Mouse (Mus musculus) heart, embryonic 13.5 days (tissue): ENCODE measurements around the gene Naxe. TPM values are rescaled to one million over a fixed set of nuclear protein-coding genes. Genes with fewer than 3 reads are reported as not detected.

Experiments
- ATAC-seq: fragments of 200-750 bp; cut with Nextera tagmentation; 2 replicates; pipeline ENCODE4 v1.8.0; 2017; ENCODE audit warnings: moderate TSS enrichment; ENCODE audit not compliant: insufficient number of reproducible peaks, low FRiP score, low TSS enrichment; ENCODE audit errors: extremely low read depth
- H3K27ac ChIP-seq: fragments of 300-500 bp; sonication (generic); replicated peaks from 2 replicates; pipeline ENCODE4 v1.5.1; 2015; ENCODE audit warnings: moderate library complexity, mild to moderate bottlenecking, inconsistent platforms
- H3K27me3 ChIP-seq: fragments of 300-500 bp; sonication (generic); replicated peaks from 2 replicates; pipeline ENCODE4 v1.6.1; 2015; ENCODE audit warnings: mild to moderate bottlenecking, inconsistent platforms
- H3K36me3 ChIP-seq: fragments of 300-500 bp; sonication (generic); 2 replicates; pipeline ENCODE4 v1.6.1; 2015; ENCODE audit warnings: mild to moderate bottlenecking, inconsistent platforms
- H3K4me1 ChIP-seq: fragments of 300-500 bp; sonication (generic); 2 replicates; pipeline ENCODE4 v1.6.1; 2015; ENCODE audit warnings: inconsistent platforms
- H3K4me2 ChIP-seq: fragments of 300-500 bp; sonication (generic); 2 replicates; pipeline ENCODE4 v1.6.1; 2015; ENCODE audit warnings: inconsistent platforms, mild to moderate bottlenecking, moderate library complexity
- H3K4me3 ChIP-seq: fragments of 300-500 bp; sonication (generic); 2 replicates; pipeline ENCODE4 v1.5.1; 2015; ENCODE audit warnings: moderate library complexity, mild to moderate bottlenecking, inconsistent platforms
- H3K9ac ChIP-seq: fragments of 300-500 bp; sonication (generic); 2 replicates; pipeline ENCODE4 v1.6.1; 2015; ENCODE audit warnings: inconsistent platforms, mild to moderate bottlenecking, moderate library complexity
- H3K9me3 ChIP-seq: fragments of 300-500 bp; sonication (generic); 2 replicates; pipeline ENCODE4 v1.6.1; 2016; ENCODE audit warnings: inconsistent platforms
- WGBS: fragments of 180-500 bp; shearing (Covaris S2); methylation state at CpG from one replicate; pipeline ENCODE4 v1.1.7; 2015; ENCODE audit warnings: mixed read lengths; 5-methylcytosine and 5-hydroxymethylcytosine counted together
- polyA plus RNA-seq: library from polyadenylated mRNA; unstranded; fragments of >200 nt; fragmentation: Nextera tagmentation; extraction: Ambion mirVana; gene quantifications from 2 replicates; pipeline ENCODE4 v1.2.1, GENCODE M21; 2015

Naxe gene
- polyA plus RNA-seq, 1 experiment from 2014 or later: 144 TPM

DNA sequence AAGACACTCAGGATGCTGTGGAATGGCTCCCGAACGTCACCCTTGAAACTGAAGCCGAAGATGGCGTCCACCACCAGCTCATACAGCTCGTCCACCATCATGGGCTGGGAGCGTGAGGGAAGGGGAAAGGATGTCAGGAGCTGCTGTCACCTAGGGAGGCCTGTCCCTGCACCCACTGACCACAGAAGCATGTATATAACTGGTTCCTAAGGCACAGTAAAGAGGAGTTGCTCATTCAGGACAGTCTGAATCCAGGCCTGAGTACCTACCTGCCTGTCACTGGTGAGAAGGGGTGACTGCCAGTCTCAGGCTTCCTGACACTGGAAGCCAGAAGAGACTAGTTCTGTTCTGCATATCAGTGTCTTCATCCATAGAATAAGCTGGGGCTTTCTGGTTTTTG lies 1.3 kb downstream of the Naxe start:
- H3K36me3 ChIP-seq: peaks cover 51% of the 10 kb centered on the region
- peak overlapping the region; percentile 89 for H3K4me2 ChIP-seq
- WGBS: 91% methylated on average over 6 of the region's 6 CpGs
- no peaks in the 10 kb centered on the region for H3K9me3 ChIP-seq
- H3K9ac ChIP-seq: peak overlapping the region; percentile 93
- peaks cover 16% of the 10 kb centered on the region for H3K4me1 ChIP-seq
- H3K4me3 ChIP-seq: peak overlapping the region; percentile 89
- H3K27me3 ChIP-seq: no peaks in the 10 kb centered on the region
- no peak overlapping the region for H3K27ac ChIP-seq
- no peak for ATAC-seq

DNA sequence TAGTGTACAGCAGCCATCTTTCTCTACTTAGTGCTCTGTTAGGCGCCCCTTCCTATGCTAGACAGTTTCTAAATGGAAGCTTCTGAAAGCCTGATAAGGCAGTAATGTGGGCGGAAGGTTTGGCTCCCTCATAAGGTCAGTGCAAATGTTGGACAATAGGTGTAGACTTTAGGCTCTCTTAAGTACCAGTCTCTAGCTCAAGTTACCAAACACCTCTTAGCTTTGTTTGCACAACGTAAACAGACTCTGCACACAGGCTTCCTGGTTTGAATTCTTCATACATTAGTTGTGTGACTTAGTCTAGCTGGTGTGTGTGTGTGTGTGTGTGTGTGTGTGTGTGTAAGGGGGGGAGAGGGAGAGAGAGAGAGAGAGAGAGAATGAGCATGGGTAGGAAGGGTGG lies 8.8 kb downstream of the Naxe start:
- no peaks in the 10 kb centered on the region for H3K27me3 ChIP-seq
- H3K36me3 ChIP-seq: peaks cover 51% of the 10 kb centered on the region
- H3K27ac ChIP-seq: no peak overlapping the region
- no peak overlapping the region for H3K9ac ChIP-seq
- H3K4me2 ChIP-seq: no peak overlapping the region
- no peaks in the 10 kb centered on the region for H3K9me3 ChIP-seq
- no peak for ATAC-seq
- H3K4me3 ChIP-seq: no peak overlapping the region
- WGBS: 44% methylated on average over 3 of the region's 3 CpGs
- H3K4me1 ChIP-seq: no peaks in the 10 kb centered on the region; the same call in 1 of the 2 replicates

DNA sequence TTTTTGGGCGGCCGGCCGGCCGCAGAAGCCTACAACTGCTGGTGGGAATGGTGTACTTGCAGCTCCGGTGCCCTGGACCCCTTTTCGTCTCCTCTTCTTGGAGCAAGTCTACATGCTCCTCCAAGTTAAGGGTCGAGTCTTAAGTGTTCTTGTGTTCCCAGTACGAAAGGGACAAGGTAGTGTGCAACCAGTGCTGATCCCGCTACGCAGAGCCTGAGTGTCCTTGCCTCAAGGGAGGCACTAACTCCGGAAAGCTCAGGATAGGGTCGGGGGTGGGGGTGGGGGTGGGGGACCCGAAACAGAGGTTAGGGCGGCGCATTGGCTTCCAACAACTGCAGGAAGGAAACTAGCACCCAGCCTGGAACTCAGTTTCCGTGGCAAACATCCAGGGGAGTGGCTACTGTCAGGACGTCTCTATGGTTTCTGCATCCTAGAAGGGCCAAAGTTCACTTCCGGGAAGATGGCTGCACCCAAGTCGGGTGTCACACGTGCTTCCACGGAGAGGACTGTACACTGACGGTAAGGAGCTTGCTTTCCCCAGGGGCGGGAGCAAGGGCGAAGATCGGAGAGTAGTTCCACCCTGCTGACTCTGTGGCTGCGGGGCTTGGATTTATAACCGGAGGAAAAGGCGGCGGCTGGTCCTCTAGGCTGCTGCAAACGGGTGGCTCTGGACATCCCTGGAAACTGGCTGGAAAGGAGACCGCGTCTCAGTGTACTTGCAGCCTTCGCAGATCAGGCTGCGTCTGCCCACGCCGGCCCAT lies 15.5 kb downstream of the Naxe start, which contains the start of gene Gpatch4:
TSS of gene Gpatch4 (plus strand) at position 448 of the 761 bp plus-strand sequence.
- Histone ChIP-seq H3K4me1 (peaks cover 10% of the 10 kb centered on the region), H3K27me3 (peaks cover 29% of the 10 kb centered on the region), H3K4me2 (peak within 1 kb of the TSS; percentile 77), H3K9me3 (no peaks in the 10 kb centered on the region), H3K27ac (peak within 1 kb of the TSS; percentile 50), H3K9ac (peak within 1 kb of the TSS; percentile 84), H3K4me3 (peak within 1 kb of the TSS; percentile 85), H3K36me3 (peaks cover 5% of the 10 kb centered on the region; the same call in 1 of the 2 replicates)
- 8% methylated on average over 36 of the region's 36 CpGs for WGBS
- peak; percentile 54; the same call in 1 of the 2 replicates for ATAC-seq

DNA sequence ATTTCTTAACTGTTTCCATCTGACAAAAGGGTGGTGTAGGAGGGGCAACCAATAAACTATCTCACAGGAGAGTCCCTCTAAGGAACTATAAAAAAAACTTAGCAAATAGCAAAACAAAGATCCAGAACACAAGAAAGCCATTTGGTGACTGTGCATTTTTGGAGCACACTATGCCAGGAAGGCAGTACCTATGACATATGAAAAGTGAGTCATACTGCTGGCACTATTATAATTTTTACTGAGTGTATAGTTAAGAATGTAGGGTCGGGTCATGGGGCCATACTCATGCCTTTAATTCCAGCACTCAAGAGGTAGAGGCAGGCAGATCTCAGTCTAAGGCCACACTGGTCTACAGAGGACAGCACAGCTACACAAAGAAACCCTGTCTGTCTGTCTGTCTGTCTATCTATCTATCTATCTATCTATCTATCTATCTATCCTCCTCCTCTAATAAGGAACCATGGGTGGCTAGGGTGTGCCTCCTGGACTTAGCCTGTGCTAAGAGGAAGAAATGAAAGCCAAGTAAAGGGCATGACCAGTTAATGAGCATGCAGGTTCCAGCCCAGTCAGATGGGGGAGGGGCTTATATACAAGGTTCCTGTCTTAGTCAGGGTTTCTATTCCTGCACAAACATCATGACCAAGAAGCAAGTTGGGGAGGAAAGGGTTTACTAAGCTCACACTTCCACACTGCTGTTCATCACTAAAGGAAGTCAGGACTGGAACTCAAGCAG lies 22.6 kb downstream of the Naxe start:
- Histone ChIP-seq H3K36me3 (no peaks in the 10 kb centered on the region), H3K4me1 (0 out of 2 replicates have a peak, but pooled peaks cover 2% of the 10 kb centered on the region), H3K27ac (no peak overlapping the region), H3K4me2 (no peak overlapping the region), H3K4me3 (no peak overlapping the region), H3K27me3 (peaks cover 86% of the 10 kb centered on the region), H3K9ac (no peak overlapping the region), H3K9me3 (no peaks in the 10 kb centered on the region)
- ATAC-seq: no peak
- 46% methylated on average over 1 of the region's 1 CpGs for WGBS

DNA sequence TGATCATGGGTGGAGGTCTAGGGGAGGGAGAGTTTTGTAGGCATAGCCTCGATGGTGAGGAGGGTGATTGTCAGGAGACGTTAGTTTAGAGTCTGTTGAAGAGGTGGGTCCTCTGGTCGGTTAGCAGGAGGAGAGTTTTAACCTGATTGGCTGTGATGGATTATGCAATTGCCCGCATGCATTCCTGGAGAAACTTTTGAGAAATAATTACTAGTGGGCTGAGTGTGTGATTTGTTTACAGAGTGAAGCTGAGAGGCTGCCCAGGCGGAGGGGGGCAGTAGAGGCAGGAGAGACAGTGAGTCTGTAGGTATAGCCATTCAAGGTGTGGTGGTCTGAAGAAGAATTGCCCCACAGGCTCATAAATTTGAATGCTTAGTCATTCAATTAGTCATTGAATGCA lies 24.8 kb downstream of the Naxe start:
- 51% methylated on average over 5 of the region's 5 CpGs for WGBS
- Histone ChIP-seq H3K9me3 (peaks cover under 1% of the 10 kb centered on the region; the same call in 1 of the 2 replicates), H3K27me3 (peaks cover 86% of the 10 kb centered on the region), H3K4me2 (no peak overlapping the region), H3K36me3 (no peaks in the 10 kb centered on the region), H3K9ac (no peak overlapping the region), H3K27ac (no peak overlapping the region), H3K4me3 (no peak overlapping the region), H3K4me1 (0 out of 2 replicates have a peak, but pooled peaks cover 6% of the 10 kb centered on the region)
- no peak for ATAC-seq

DNA sequence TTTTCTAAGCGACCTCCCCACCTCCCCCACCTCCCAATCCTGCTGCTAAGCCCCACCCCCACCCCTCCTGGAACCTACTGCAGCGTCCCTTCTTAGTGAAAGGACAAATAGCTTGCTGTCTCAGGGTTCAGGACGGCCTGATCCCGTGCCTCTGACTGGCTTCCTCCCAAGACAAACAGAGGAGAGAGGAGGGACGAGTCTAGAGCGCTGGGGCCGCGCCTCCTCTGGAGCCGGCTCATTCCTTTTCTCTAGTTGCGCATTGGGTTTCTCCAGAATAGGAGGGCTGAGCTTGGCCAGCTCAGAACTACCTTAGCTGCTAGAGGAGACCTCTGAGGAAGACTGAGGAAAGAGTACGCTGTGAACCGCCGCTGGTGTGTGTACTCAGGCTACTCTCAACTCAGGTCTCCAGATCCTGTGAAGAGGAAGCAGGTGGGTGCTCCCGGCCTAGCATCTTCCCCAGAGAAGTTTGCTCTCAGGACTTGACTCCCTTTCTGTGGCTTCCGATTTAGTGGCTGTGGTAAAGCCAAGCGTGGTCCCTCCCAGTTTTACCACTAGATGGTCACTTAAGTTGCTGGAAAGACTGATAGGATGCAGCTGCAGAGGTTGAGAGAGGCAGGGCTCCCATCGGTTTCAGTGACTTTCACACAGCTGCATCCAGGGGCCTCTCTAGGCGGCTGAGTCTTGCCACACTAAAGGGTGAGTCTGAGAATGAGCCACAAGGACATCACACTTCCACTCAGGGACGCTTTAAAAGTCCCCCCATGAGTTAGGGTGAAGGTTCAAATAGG lies 27.5 kb downstream of the Naxe start:
- no peak for ATAC-seq
- H3K4me3 ChIP-seq: no peak overlapping the region
- H3K4me2 ChIP-seq: peak overlapping the region; percentile 28
- H3K9me3 ChIP-seq: peaks cover 9% of the 10 kb centered on the region
- 0 out of 2 replicates have a peak overlapping the region, but pooled peaks have one; percentile 6 for H3K9ac ChIP-seq
- WGBS: 10% methylated on average over 19 of the region's 19 CpGs
- no peak overlapping the region for H3K27ac ChIP-seq
- H3K27me3 ChIP-seq: peaks cover 87% of the 10 kb centered on the region
- H3K4me1 ChIP-seq: 0 out of 2 replicates have a peak, but pooled peaks cover 6% of the 10 kb centered on the region
- no peaks in the 10 kb centered on the region for H3K36me3 ChIP-seq

DNA sequence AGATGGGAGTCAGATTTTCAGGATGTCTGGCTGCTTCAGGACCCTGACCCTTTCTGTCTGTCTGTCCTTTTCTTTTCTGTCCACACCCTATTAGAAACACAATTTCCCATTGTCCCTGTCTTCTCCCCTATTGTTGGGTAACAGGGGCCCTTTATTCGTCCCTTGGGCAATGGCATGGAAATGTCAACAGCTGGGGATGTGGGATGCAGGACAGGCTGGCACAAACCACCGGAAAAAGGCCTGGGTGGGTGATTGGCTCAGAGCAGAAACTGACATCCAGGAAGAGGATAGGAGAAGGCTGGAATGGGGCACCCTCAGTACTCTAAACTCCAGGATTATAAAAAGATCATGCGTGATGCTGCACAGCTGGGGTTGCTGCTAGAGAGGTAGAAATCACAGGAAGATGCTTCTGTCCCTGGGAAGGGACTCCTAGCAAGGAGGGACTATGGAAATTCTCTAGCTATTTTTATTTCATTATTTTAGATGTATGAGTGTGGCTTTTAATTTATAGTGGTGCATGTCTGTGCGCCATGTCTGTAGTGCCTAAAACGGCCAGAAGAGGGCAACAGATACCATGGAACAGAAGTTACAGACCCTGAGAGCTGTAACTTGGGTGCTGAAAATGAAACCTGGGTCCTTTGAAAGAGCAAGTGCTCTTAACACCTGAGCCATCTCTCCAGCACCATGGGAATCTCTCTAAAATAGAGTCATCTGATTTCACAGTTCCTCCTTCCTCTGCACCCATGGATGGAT lies 30.7 kb downstream of the Naxe start, which contains the start of gene Hapln2:
TSS of gene Hapln2 (minus strand) at position 150 of the 753 bp plus-strand sequence.
- H3K4me1 ChIP-seq: peaks cover 19% of the 10 kb centered on the region
- peaks cover 92% of the 10 kb centered on the region for H3K27me3 ChIP-seq
- H3K9ac ChIP-seq: no peak within 1 kb of the TSS
- no peak within 1 kb of the TSS for H3K4me3 ChIP-seq
- H3K36me3 ChIP-seq: no peaks in the 10 kb centered on the region
- H3K27ac ChIP-seq: no peak within 1 kb of the TSS
- H3K4me2 ChIP-seq: no peak within 1 kb of the TSS
- 53% methylated on average over 5 of the region's 5 CpGs for WGBS
- peaks cover 9% of the 10 kb centered on the region for H3K9me3 ChIP-seq
- ATAC-seq: no peak

DNA sequence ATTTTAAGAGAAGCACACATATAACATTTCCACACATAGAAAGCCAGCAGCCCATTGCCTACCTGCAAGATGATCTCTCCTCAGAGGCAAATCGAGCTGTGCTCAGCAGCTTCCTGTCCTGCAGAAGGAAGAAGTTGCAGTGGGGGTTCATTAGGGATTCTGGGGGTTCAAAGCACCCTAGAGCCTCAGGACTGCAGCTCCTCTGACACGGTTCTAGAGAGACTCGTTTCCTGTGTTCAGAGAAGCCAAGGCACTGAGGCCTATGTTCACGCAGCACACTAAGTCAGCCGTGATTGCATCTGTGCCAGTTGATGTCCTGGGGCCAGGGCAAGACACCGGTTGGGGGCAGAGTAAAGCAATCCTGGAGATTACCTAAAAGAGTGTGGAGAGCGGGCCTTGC lies 31.5 kb downstream of the Naxe start:
- no peak overlapping the region for H3K4me2 ChIP-seq
- H3K36me3 ChIP-seq: no peaks in the 10 kb centered on the region
- no peak overlapping the region for H3K9ac ChIP-seq
- H3K27ac ChIP-seq: no peak overlapping the region
- H3K9me3 ChIP-seq: peaks cover 9% of the 10 kb centered on the region
- H3K4me3 ChIP-seq: no peak overlapping the region
- H3K27me3 ChIP-seq: peaks cover 92% of the 10 kb centered on the region
- no peak for ATAC-seq
- peaks cover 25% of the 10 kb centered on the region for H3K4me1 ChIP-seq
- WGBS: 50% methylated on average over 7 of the region's 7 CpGs

DNA sequence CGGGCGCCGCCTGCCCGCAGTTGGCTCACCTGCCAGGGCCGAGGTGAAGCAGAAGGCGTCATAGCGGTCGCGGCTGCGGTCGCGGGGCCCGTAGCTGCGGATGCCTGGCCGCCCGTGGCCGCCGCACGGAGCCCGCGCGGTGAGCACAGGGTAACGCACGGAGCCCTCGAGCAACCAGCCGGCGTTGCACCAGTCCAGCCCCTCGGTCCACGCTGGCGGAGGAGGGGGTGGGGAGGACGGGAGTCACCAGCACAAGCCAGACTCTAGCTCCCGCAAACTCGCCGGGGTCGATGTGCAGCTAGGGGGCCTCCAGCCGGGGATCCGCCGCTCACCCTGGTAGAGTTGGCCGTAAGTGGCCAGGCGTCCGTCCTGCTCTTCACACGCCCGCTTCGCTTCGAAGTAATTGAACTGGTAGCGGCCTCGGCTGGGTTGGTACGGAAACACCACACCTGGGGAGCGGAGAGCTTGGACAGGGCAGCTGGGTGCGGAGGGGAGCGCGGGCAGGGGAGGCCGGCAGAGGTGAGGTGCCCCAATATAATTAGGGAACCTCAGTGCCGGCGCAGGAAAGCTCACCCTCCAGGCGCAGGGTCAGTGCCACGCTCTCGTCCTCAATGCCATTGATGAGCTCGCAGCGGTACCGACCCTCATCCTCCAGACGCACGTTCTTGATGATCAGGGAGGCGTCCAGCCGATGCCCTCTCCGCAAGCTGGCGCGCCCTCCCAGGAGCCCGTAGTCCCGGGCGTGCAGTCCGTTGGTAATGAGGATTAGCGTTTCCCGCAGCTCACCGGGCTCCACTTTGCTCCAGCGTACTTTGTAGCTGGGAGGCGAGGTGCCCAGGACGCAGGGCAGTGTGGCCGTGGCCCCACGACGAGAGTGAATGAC lies 34.9 kb downstream of the Naxe start:
- Histone ChIP-seq H3K36me3 (no peaks in the 10 kb centered on the region), H3K9me3 (peaks cover 8% of the 10 kb centered on the region), H3K9ac (peak overlapping the region; percentile 67), H3K4me1 (peaks cover 19% of the 10 kb centered on the region), H3K4me2 (peak overlapping the region; percentile 96), H3K4me3 (peak overlapping the region; percentile 62), H3K27ac (no peak overlapping the region), H3K27me3 (peaks cover 90% of the 10 kb centered on the region)
- 1% methylated on average over 81 of the region's 81 CpGs for WGBS
- peak; percentile 50 for ATAC-seq
